Mouse (Mus musculus) MEL (cell line): ENCODE results near the gene Timm13. TPM values are rescaled to one million over a fixed set of nuclear protein-coding genes. Genes with fewer than 3 reads are reported as not detected.
A peak's percentile ranks its signal among the peaks of the same experiment; 100 is the strongest.

ENCODE experiments used
- DNase-seq: peaks from one replicate; pipeline ENCODE4 v3.0.0; 2011; ENCODE audit warnings: low read depth, low spot score
- H3K27ac ChIP-seq: 2 replicates; pipeline ENCODE4 v1.5.1; 2012; ENCODE audit warnings: low read depth, mild to moderate bottlenecking, control low read depth, low read length, moderate library complexity; ENCODE audit not compliant: control insufficient read depth
- H3K27me3 ChIP-seq, 2 experiments: fragments of 150-350 bp in 1 of 2; sonication (generic) in 1 of 2; 2 replicates each; pipeline ENCODE4 v1.6.1; 2012; ENCODE audit warnings: low read length in 2 of 2, mild to moderate bottlenecking in 2 of 2, improper control_type of control experiment in 1 of 2, moderate library complexity in 1 of 2; ENCODE audit not compliant: insufficient read depth in 2 of 2, control insufficient read depth in 1 of 2
- H3K36me3 ChIP-seq, 2 experiments: 2 replicates each; pipeline ENCODE4 v1.6.1; 2012 to 2014; ENCODE audit warnings: low read length in 2 of 2, improper control_type of control experiment in 1 of 2, inconsistent platforms in 1 of 2, mild to moderate bottlenecking in 1 of 2; ENCODE audit not compliant: insufficient read depth in 2 of 2, control insufficient read depth in 1 of 2
- H3K4me1 ChIP-seq, 2 experiments: fragments of 150-350 bp in 1 of 2; sonication (generic) in 1 of 2; 2 replicates each; pipeline ENCODE4 v1.6.1; 2012; ENCODE audit warnings: low read length in 2 of 2, improper control_type of control experiment in 1 of 2, mild to moderate bottlenecking in 1 of 2; ENCODE audit not compliant: insufficient read depth in 2 of 2, control insufficient read depth in 1 of 2
- H3K4me3 ChIP-seq, 2 experiments: fragments of 150-350 bp in 1 of 2; sonication (generic) in 1 of 2; 2 replicates each; pipeline ENCODE4 v1.5.1; 2012; ENCODE audit warnings: low read depth in 2 of 2, low read length in 2 of 2, mild to moderate bottlenecking in 2 of 2, moderate library complexity in 2 of 2, control low read depth in 1 of 2, improper control_type of control experiment in 1 of 2; ENCODE audit not compliant: control insufficient read depth in 1 of 2, insufficient read depth in 1 of 2
- H3K79me2 ChIP-seq: 2 replicates; pipeline ENCODE4 v1.6.1; 2012; ENCODE audit warnings: mild to moderate bottlenecking, low read length, moderate library complexity; ENCODE audit not compliant: control insufficient read depth, poor library complexity, insufficient read depth
- H3K9ac ChIP-seq: 2 replicates; pipeline ENCODE4 v1.6.1; 2012; ENCODE audit warnings: low read depth, mild to moderate bottlenecking, control low read depth, low read length, moderate library complexity; ENCODE audit not compliant: control insufficient read depth, poor library complexity, severe bottlenecking
- H3K9me3 ChIP-seq: fragments of 150-350 bp; sonication (generic); replicated peaks from 2 replicates; pipeline ENCODE4 v1.6.1; 2012; ENCODE audit warnings: mild to moderate bottlenecking, low read length, improper control_type of control experiment, moderate library complexity; ENCODE audit not compliant: insufficient read depth
- CTCF ChIP-seq, 3 experiments: IDR thresholded peaks in 2 of 3; conservative IDR thresholded peaks in 1 of 3; 2 replicates each; pipeline ENCODE4 v1.5.1; 2011 to 2012; ENCODE audit warnings: low read length in 3 of 3, low read depth in 2 of 3, mild to moderate bottlenecking in 2 of 3, improper control_type of control experiment in 1 of 3, inconsistent platforms in 1 of 3, mixed read lengths in 1 of 3, moderate library complexity in 1 of 3; ENCODE audit not compliant: control insufficient read depth in 1 of 3, insufficient read depth in 1 of 3, poor library complexity in 1 of 3, severe bottlenecking in 1 of 3
- ELF1 ChIP-seq: IDR thresholded peaks from 2 replicates; pipeline ENCODE4 v1.6.1; 2014; ENCODE audit warnings: low read depth, mild to moderate bottlenecking, inconsistent platforms, low read length, improper control_type of control experiment, moderate library complexity
- ETS1 ChIP-seq: IDR thresholded peaks from 2 replicates; pipeline ENCODE4 v1.6.1; 2012; ENCODE audit warnings: low read depth, mild to moderate bottlenecking, inconsistent platforms, low read length, improper control_type of control experiment, moderate library complexity
- JUND ChIP-seq: IDR thresholded peaks from 2 replicates; pipeline ENCODE4 v1.6.1; 2011; ENCODE audit warnings: low read depth, mild to moderate bottlenecking, improper control_type of control experiment, low read length
- KAT2A ChIP-seq: conservative IDR thresholded peaks from 2 replicates; pipeline ENCODE4 v1.6.1; 2012; ENCODE audit warnings: low read depth, low read length, improper control_type of control experiment, inconsistent platforms
- MAZ ChIP-seq: IDR thresholded peaks from 2 replicates; pipeline ENCODE4 v1.6.1; 2012; ENCODE audit warnings: low read depth, mild to moderate bottlenecking, inconsistent platforms, low read length, improper control_type of control experiment
- MXI1 ChIP-seq: IDR thresholded peaks from 2 replicates; pipeline ENCODE4 v1.6.1; 2011; ENCODE audit warnings: mild to moderate bottlenecking, low read depth, low read length, improper control_type of control experiment
- POLR2AphosphoS2 ChIP-seq: IDR thresholded peaks from 2 replicates; pipeline ENCODE4 v1.6.1; 2011; ENCODE audit warnings: low read length, improper control_type of control experiment
- POLR2AphosphoS5 ChIP-seq: IDR thresholded peaks from 2 replicates; pipeline ENCODE4 v1.6.1; 2012; ENCODE audit warnings: low read depth, borderline replicate concordance, mild to moderate bottlenecking, inconsistent platforms, low read length, moderate library complexity, mixed read lengths
- RAD21 ChIP-seq: IDR thresholded peaks from 2 replicates; pipeline ENCODE4 v1.6.1; 2011; ENCODE audit warnings: mild to moderate bottlenecking, low read depth, low read length, improper control_type of control experiment
- RCOR1 ChIP-seq: IDR thresholded peaks from 2 replicates; pipeline ENCODE4 v1.6.1; 2012; ENCODE audit warnings: low read depth, mild to moderate bottlenecking, inconsistent platforms, low read length, improper control_type of control experiment
- SIN3A ChIP-seq: IDR thresholded peaks from 2 replicates; pipeline ENCODE4 v1.6.1; 2012; ENCODE audit warnings: low read length, improper control_type of control experiment, inconsistent platforms
- TAL1 ChIP-seq: IDR thresholded peaks from 2 replicates; pipeline ENCODE4 v1.6.1; 2012; ENCODE audit warnings: mild to moderate bottlenecking, inconsistent platforms, low read length, moderate library complexity, mixed read lengths
- TBP ChIP-seq: IDR thresholded peaks from 2 replicates; pipeline ENCODE4 v1.8.0; 2011; ENCODE audit warnings: low read depth, low read length, improper control_type of control experiment
- UBTF ChIP-seq: IDR thresholded peaks from 2 replicates; pipeline ENCODE4 v1.6.1; 2012; ENCODE audit warnings: low read depth, mild to moderate bottlenecking, inconsistent platforms, low read length, improper control_type of control experiment, moderate library complexity, borderline replicate concordance; ENCODE audit not compliant: insufficient read depth
- ZC3H11A ChIP-seq: IDR thresholded peaks from 2 replicates; pipeline ENCODE4 v1.6.1; 2012; ENCODE audit warnings: low read depth, mild to moderate bottlenecking, inconsistent platforms, low read length, improper control_type of control experiment
- ZKSCAN1 ChIP-seq: IDR thresholded peaks from 2 replicates; pipeline ENCODE4 v1.6.1; 2012; ENCODE audit warnings: low read depth, mild to moderate bottlenecking, inconsistent platforms, low read length, improper control_type of control experiment, moderate library complexity
- ZNF384 ChIP-seq: IDR thresholded peaks from 2 replicates; pipeline ENCODE4 v1.6.1; 2012; ENCODE audit warnings: low read depth, mild to moderate bottlenecking, inconsistent platforms, low read length, improper control_type of control experiment
- polyA plus RNA-seq, 2 experiments: library from polyadenylated mRNA; stranded (reverse) in 1 of 2; unstranded in 1 of 2; fragments of >175 nt in 1 of 2; fragments of >200 nt in 1 of 2; gene quantifications; 2 replicates each; pipeline versions ENCODE4 v1.2.1 to v1.2.4; 2012; ENCODE audit warnings: low replicate concordance in 2 of 2, low read depth in 1 of 2; ENCODE audit not compliant: insufficient read length in 2 of 2, insufficient read depth in 1 of 2, missing spikeins in 1 of 2
- total RNA-seq: library from RNA; depleted of rRNA; stranded (reverse); fragments of 300-350 nt; gene quantifications from 2 replicates; pipeline ENCODE4 v1.2.3, GENCODE M21; 2012

Gene Timm13
- total and polyA plus RNA-seq, 3 experiments = 329 to 645 (median 349) TPM

DNA sequence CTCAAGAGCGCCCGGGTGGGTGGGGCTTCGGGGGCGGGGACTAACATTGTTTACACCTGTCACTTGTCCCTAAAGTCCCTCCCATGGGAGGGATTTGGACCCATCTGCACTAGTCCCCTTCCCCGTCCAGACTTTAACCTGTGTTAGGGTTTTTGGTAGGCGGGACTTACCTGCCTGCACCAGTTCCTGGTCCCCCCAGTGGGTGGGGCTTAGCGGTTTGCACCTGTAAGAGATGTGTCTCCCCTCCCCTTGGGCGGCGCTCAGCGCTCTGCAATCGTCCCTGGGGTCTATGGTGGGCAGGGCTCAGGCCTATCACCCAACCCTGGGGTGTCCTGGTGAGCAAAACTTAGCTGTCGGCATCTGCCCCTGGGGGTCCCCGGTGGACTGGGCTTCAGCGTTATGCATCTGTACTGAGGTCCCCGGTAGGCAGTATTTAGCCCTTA is 16.6 kb upstream of the Timm13 start:
- peaks cover 0 to 2% of the 10 kb centered on the region in 2 experiments; a peak in 1 of 4 replicates for H3K36me3 ChIP-seq
- H3K27me3 ChIP-seq = no peaks in the 10 kb centered on the region; a peak in 1 of 4 replicates
- H3K27ac ChIP-seq = no peak overlapping the region
- H3K4me1 ChIP-seq = peaks cover 0 to 8% of the 10 kb centered on the region in 2 experiments; a peak in 1 of 4 replicates
- no peaks in the 10 kb centered on the region for H3K9me3 ChIP-seq
- H3K4me3 ChIP-seq = peak overlapping the region; percentile 74 to 96
- H3K79me2 ChIP-seq = peaks cover 6% of the 10 kb centered on the region
- TF ChIP-seq SIN3A (no peak; the same call in 1 of the 2 replicates), RAD21 (no peak), ZC3H11A (no peak), KAT2A (no peak), POLR2AphosphoS5 (no peak), RCOR1 (no peak), MXI1 (no peak), ZKSCAN1 (no peak), MAZ (no peak), JUND (no peak), CTCF (IDR thresholded peaks at IDR 0.05 in 2 of 3, conservative IDR thresholded peaks at IDR 0.05 in 1 of 3; ENCODE audit: control insufficient read depth in 1 of 3, insufficient read depth in 1 of 3, low read depth in 2 of 3, low read length in 3 of 3, poor library complexity in 1 of 3, severe bottlenecking in 1 of 3) (no peak), POLR2AphosphoS2 (no peak), ZNF384 (no peak)
- DNase-seq = no peak
- H3K9ac ChIP-seq = peak overlapping the region; percentile 87

DNA sequence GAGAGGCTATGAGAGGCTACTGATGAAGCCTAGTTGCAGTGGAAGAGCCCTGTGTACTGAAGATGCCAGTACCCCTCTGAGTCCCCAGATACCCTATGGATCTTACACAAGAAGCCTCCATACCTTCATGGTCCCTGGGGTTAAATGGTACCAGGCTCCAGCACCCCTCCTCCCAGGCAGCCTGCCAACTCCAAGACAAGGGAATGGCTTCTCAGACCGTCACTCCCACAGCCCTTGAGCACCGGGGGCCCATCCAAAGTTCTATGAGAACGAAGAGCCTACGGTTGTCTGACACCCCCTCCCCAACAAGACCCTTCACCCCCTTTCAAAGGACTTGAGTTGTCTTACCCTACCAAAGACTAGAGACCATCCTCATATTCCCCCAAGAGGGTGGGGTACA is 15.0 kb upstream of the Timm13 start:
- no peak for TF ChIP-seq SIN3A
- no peak for TF ChIP-seq RAD21
- no peak for TF ChIP-seq UBTF
- no peak for TF ChIP-seq MAZ
- no peak for TF ChIP-seq CTCF (IDR thresholded peaks at IDR 0.05 in 2 of 3, conservative IDR thresholded peaks at IDR 0.05 in 1 of 3; ENCODE audit: control insufficient read depth in 1 of 3, insufficient read depth in 1 of 3, low read depth in 2 of 3, low read length in 3 of 3, poor library complexity in 1 of 3, severe bottlenecking in 1 of 3)
- TF ChIP-seq TBP = no peak
- no peak for TF ChIP-seq ETS1
- no peak for TF ChIP-seq JUND
- TF ChIP-seq TAL1 = no peak
- no peak for TF ChIP-seq POLR2AphosphoS5
- no peak for TF ChIP-seq ELF1
- TF ChIP-seq, all 39 proteins: peak for 0
- H3K9me3 ChIP-seq = no peaks in the 10 kb centered on the region
- peaks cover 0 to 2% of the 10 kb centered on the region in 2 experiments; a peak in 1 of 4 replicates for H3K36me3 ChIP-seq
- no peak for DNase-seq
- H3K9ac ChIP-seq = no peak overlapping the region
- H3K27ac ChIP-seq = no peak overlapping the region
- H3K4me3 ChIP-seq = no peak overlapping the region
- H3K4me1 ChIP-seq = peaks cover 0 to 8% of the 10 kb centered on the region in 2 experiments; a peak in 1 of 4 replicates
- H3K27me3 ChIP-seq = no peaks in the 10 kb centered on the region; a peak in 1 of 4 replicates
- H3K79me2 ChIP-seq = peaks cover 6% of the 10 kb centered on the region
